ENCODE assay signal across 8 mouse cellular contexts in genomic region chr2:151747847-151748705, GRCm38 (mm10). TPM values are rescaled to one million over a fixed set of nuclear protein-coding genes. Genes with fewer than 3 reads are reported as not detected.
DNase-seq lines count a peak whose midpoint lies in the region; ATAC-seq and TF ChIP-seq lines count a peak whose summit lies in the region.

No protein-coding gene starts in this region.

- H3K4me3 ChIP-seq in heart, adult 2 months: no peak overlapping the region
- H3K4me3 ChIP-seq in heart, embryonic 10.5 days: no peak overlapping the region
- H3K4me3 ChIP-seq in kidney, adult 2 months (ENCODE audit: insufficient read depth, low read depth, low read length): no peak overlapping the region
- H3K4me3 ChIP-seq in limb, embryonic 10.5 days: no peak overlapping the region
- peak overlapping the region; percentile 7 for H3K4me3 ChIP-seq in midbrain, embryonic 16.5 days (ENCODE audit: low read depth, low read length)

- no peak overlapping the region for H3K27ac ChIP-seq in heart, adult 2 months
- H3K27ac ChIP-seq in heart, embryonic 10.5 days: no peak overlapping the region
- no peak overlapping the region for H3K27ac ChIP-seq in kidney, adult 2 months (ENCODE audit: insufficient read depth, low read depth, low read length)
- H3K27ac ChIP-seq in limb, embryonic 10.5 days: peak overlapping the region; percentile 75
- peak overlapping the region; percentile 39 for H3K27ac ChIP-seq in midbrain, embryonic 16.5 days (ENCODE audit: low read length)

- no peak overlapping the region for H3K9ac ChIP-seq in heart, adult 2 months (ENCODE audit: low read depth, low read length)
- peak overlapping the region; percentile 31 for H3K9ac ChIP-seq in midbrain, embryonic 16.5 days (ENCODE audit: low read depth, low read length)

- no peaks in the 10 kb centered on the region for H3K27me3 ChIP-seq in heart, adult 2 months (ENCODE audit: control insufficient read depth, insufficient read depth, low read length)
- H3K27me3 ChIP-seq in heart, embryonic 10.5 days (ENCODE audit: insufficient read depth, poor library complexity, severe bottlenecking): peaks cover 25% of the 10 kb centered on the region; the same call in 1 of the 2 replicates
- no peaks in the 10 kb centered on the region for H3K27me3 ChIP-seq in kidney, adult 2 months (replicated peaks; ENCODE audit: control insufficient read depth, insufficient read depth, low read length)
- peaks cover 6% of the 10 kb centered on the region for H3K27me3 ChIP-seq in limb, embryonic 10.5 days (ENCODE audit: low read depth, poor library complexity, severe bottlenecking)
- H3K27me3 ChIP-seq in midbrain, embryonic 16.5 days (ENCODE audit: control insufficient read depth, insufficient read depth, low read depth, low read length): 0 out of 2 replicates have a peak, but pooled peaks cover 3% of the 10 kb centered on the region

- ATAC-seq in midbrain, embryonic 16.5 days: peak; percentile 88

- DNase-seq in heart, adult 2 months: peak; percentile 36 to 68
- DNase-seq in heart, embryonic 10.5 days (ENCODE audit: low spot score): no peak
- peak; percentile 70 to 80 for DNase-seq in cerebellum, postnatal 25 days
- DNase-seq in frontal cortex, postnatal 25 days (ENCODE audit: low spot score in 2 of 2): peak; percentile 63 to 70
- DNase-seq in kidney, adult 2 months: peak; percentile 70
- peak; percentile 91 for DNase-seq in limb, embryonic 10.5 days (ENCODE audit: low spot score)
- peak; percentile 71 to 81 for DNase-seq in spleen, postnatal 10 days (ENCODE audit: low spot score in 2 of 2)

- H3K79me2 ChIP-seq in heart, adult 2 months (replicated peaks; ENCODE audit: control insufficient read depth, insufficient read depth, low read length): no peaks in the 10 kb centered on the region

- TF ChIP-seq CTCF in heart, adult 2 months (IDR thresholded peaks at IDR 0.05): peak; percentile 86
- TF ChIP-seq CTCF in kidney, adult 2 months (conservative IDR thresholded peaks at IDR 0.05; ENCODE audit: insufficient read depth, insufficient read length, low read depth, low read length): peak; percentile 73

- intact Hi-C loops in heart, adult 2 months (cut with DNase I): loop anchor here (2.0 kb wide), 1 partner anchor 119 kb away; no protein-coding TSS in a partner anchor

- no peaks in the 10 kb centered on the region for H3K9me3 ChIP-seq in heart, embryonic 10.5 days
- H3K9me3 ChIP-seq in limb, embryonic 10.5 days (replicated peaks): no peaks in the 10 kb centered on the region
- H3K9me3 ChIP-seq in midbrain, embryonic 16.5 days (replicated peaks; ENCODE audit: control insufficient read depth, low read length, poor library complexity, severe bottlenecking): no peaks in the 10 kb centered on the region

- no peak for TF ChIP-seq POLR2A in heart, adult 2 months (IDR thresholded peaks at IDR 0.05; ENCODE audit: insufficient read depth, low read depth, low read length)
- no peak for TF ChIP-seq POLR2A in kidney, adult 2 months (IDR thresholded peaks at IDR 0.05; ENCODE audit: low read depth, low read length)

- no peaks in the 10 kb centered on the region for H3K36me3 ChIP-seq in heart, adult 2 months (ENCODE audit: control insufficient read depth, insufficient read depth, low read length)
- no peaks in the 10 kb centered on the region for H3K36me3 ChIP-seq in heart, embryonic 10.5 days
- H3K36me3 ChIP-seq in kidney, adult 2 months (ENCODE audit: control insufficient read depth, insufficient read depth, low read length): no peaks in the 10 kb centered on the region
- no peaks in the 10 kb centered on the region for H3K36me3 ChIP-seq in limb, embryonic 10.5 days
- H3K36me3 ChIP-seq in midbrain, embryonic 16.5 days (ENCODE audit: control insufficient read depth, insufficient read depth, low read length): no peaks in the 10 kb centered on the region

- H3K4me2 ChIP-seq in midbrain, embryonic 16.5 days (ENCODE audit: low read length): peak overlapping the region; percentile 23; the same call in 1 of the 2 replicates

- no peak for TF ChIP-seq EP300 in heart, adult 2 months (IDR thresholded peaks at IDR 0.05; ENCODE audit: insufficient read depth, low read depth, low read length)

- WGBS in heart, adult 2 months: 37% methylated on average over 19 of the region's 19 CpGs
- 37% methylated on average over 19 of the region's 19 CpGs for WGBS in heart, embryonic 10.5 days
- WGBS in kidney, adult 2 months: 39% methylated on average over 19 of the region's 19 CpGs
- WGBS in limb, embryonic 10.5 days: 41% methylated on average over 19 of the region's 19 CpGs
- WGBS in midbrain, embryonic 16.5 days: 25% methylated on average over 19 of the region's 19 CpGs

- no peaks in the 10 kb centered on the region for H3K4me1 ChIP-seq in heart, adult 2 months (ENCODE audit: control insufficient read depth, insufficient read depth, low read length)
- H3K4me1 ChIP-seq in heart, embryonic 10.5 days: no peaks in the 10 kb centered on the region
- no peaks in the 10 kb centered on the region for H3K4me1 ChIP-seq in kidney, adult 2 months (ENCODE audit: control insufficient read depth, insufficient read depth, low read length)
- H3K4me1 ChIP-seq in limb, embryonic 10.5 days: peaks cover 21% of the 10 kb centered on the region
- no peaks in the 10 kb centered on the region for H3K4me1 ChIP-seq in midbrain, embryonic 16.5 days (ENCODE audit: control insufficient read depth, insufficient read depth, low read length)

RNA-seq across cellular contexts. Expression of gene Psmf1, which starts 4.1 kb away (rescaled TPM):
- 10 to 100 TPM; 21.8 to 25.9 TPM for total RNA-seq in heart, adult 2 months (2021)
- 29.6 and 30.6 TPM in 2 replicates for polyA plus RNA-seq in heart, adult 2 months (2012; rRNA removed)
- 37.2 and 43.1 TPM in 2 replicates for polyA plus RNA-seq in heart, embryonic 10.5 days (2016; fragmentation: Nextera tagmentation; extraction: Ambion mirVana)
- polyA plus RNA-seq in kidney, adult 2 months (2012; rRNA removed): 43.3 and 47.1 TPM in 2 replicates
- 60.6 and 60.8 TPM in 2 replicates for polyA plus RNA-seq in limb, embryonic 10.5 days (2016; fragmentation: Nextera tagmentation; extraction: Ambion mirVana)
- 64.0 and 66.5 TPM in 2 replicates for polyA plus RNA-seq in midbrain, embryonic 16.5 days (2015; fragmentation: Nextera tagmentation; extraction: Ambion mirVana)

RNA-seq across cellular contexts. Expression of gene Tmem74b, which starts 46.3 kb away (rescaled TPM):
- 1 to 10 TPM; 4.6 to 5.8 TPM for total RNA-seq in heart, adult 2 months (2021)
- 4.4 and 4.5 TPM in 2 replicates for polyA plus RNA-seq in heart, adult 2 months (2012; rRNA removed)
- polyA plus RNA-seq in heart, embryonic 10.5 days (2016; fragmentation: Nextera tagmentation; extraction: Ambion mirVana): 1.2 and 2.1 TPM in 2 replicates
- polyA plus RNA-seq in kidney, adult 2 months (2012; rRNA removed): 0.35 and 0.45 TPM in 2 replicates
- 2.3 and 2.8 TPM in 2 replicates for polyA plus RNA-seq in limb, embryonic 10.5 days (2016; fragmentation: Nextera tagmentation; extraction: Ambion mirVana)
- polyA plus RNA-seq in midbrain, embryonic 16.5 days (2015; fragmentation: Nextera tagmentation; extraction: Ambion mirVana): 28.8 and 30.8 TPM in 2 replicates

Comparison
In these comparisons a context has a peak if more than half of its experiments do, and no peak if none do; other contexts are left out.
1. H3K27ac ChIP-seq: peak in limb, embryonic 10.5 days (single experiment) and midbrain, embryonic 16.5 days (single experiment); none in heart, adult 2 months (single experiment), heart, embryonic 10.5 days (single experiment) and kidney, adult 2 months (single experiment).